Mouse (Mus musculus) cerebellum, adult 2 months (tissue): ENCODE measurements around the gene Vps52. TPM values are rescaled to one million over a fixed set of nuclear protein-coding genes. Genes with fewer than 3 reads are reported as not detected.

Experiments
- DNase-seq, 2 experiments: peaks; one replicate each; pipeline ENCODE4 v3.0.0; 2021
- H3K27ac ChIP-seq: fragments of 200-500 bp; 2 replicates; pipeline ENCODE4 v1.5.1; 2012; ENCODE audit warnings: low read length, control low read depth, inconsistent platforms; ENCODE audit not compliant: insufficient read depth
- H3K27me3 ChIP-seq: fragments of 200-500 bp; 2 replicates; pipeline ENCODE4 v1.6.1; 2012; ENCODE audit warnings: inconsistent platforms, mild to moderate bottlenecking, low read length, moderate library complexity; ENCODE audit not compliant: control insufficient read depth, insufficient read depth
- H3K4me1 ChIP-seq: fragments of 200-500 bp; 2 replicates; pipeline ENCODE4 v1.6.1; 2011; ENCODE audit warnings: low read length; ENCODE audit not compliant: control insufficient read depth, insufficient read depth
- H3K4me3 ChIP-seq: fragments of 200-500 bp; replicated peaks from 2 replicates; pipeline ENCODE3; 2011; ENCODE audit warnings: mild to moderate bottlenecking, low read depth, low read length, control low read depth; ENCODE audit not compliant: insufficient read depth
- CTCF ChIP-seq: fragments of 200-500 bp; IDR thresholded peaks from 2 replicates; pipeline ENCODE4 v1.5.1; 2011; ENCODE audit warnings: low read depth, mild to moderate bottlenecking, control low read depth, low read length, moderate library complexity, borderline replicate concordance; ENCODE audit not compliant: insufficient read depth
- POLR2A ChIP-seq: fragments of 200-500 bp; IDR thresholded peaks from 2 replicates; pipeline ENCODE4 v1.6.1; 2011; ENCODE audit warnings: low read length, control low read depth, borderline replicate concordance; ENCODE audit not compliant: insufficient read depth
- WGBS: fragments of 180-500 bp; shearing (Covaris S2); methylation state at CpG from one replicate; pipeline ENCODE4 v1.1.7; 2018; 5-methylcytosine and 5-hydroxymethylcytosine counted together
- polyA plus RNA-seq: library from polyadenylated mRNA; depleted of rRNA; stranded (reverse); fragments of >200 nt; gene quantifications from 2 replicates; pipeline ENCODE4 v1.2.3, GENCODE M21; 2012

Vps52 gene
- polyA plus RNA-seq, 1 experiment, result 73.5 TPM

DNA sequence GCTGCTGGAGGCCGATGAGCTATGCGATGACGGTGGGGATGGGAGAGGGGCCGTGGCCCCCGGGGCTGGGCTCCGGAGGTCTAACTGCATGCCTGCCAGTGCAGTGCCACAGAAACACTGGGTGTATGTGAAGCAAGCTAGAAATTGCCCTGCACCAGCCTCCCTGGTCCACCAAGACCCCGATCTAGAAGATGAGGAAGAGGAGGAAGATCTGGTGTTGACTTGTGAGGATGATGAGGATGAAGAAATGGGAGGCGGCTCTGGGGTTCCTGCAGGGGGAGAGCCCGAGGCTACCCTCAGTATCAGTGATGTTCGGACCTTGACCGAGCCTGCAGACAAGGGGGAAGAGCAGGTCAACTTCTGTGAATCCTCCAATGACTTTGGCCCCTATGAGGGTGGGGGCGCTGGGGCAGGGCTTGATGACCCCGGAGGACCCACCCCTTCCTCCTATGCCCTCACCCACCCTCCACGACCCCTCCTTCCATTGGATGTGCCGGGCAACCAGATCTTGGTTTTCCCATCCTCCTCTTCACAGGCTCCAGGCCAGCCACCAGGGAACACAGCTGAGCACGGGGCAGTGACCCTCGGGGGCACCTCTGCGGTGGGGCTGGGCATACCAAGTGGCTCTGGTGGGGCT, 37.8 kb upstream of the Vps52 start:
- H3K27me3 ChIP-seq, result no peaks in the 10 kb centered on the region
- 75% methylated on average over 18 of the region's 18 CpGs for WGBS
- no peak overlapping the region for H3K27ac ChIP-seq
- no peak overlapping the region for H3K4me3 ChIP-seq
- no peak for TF ChIP-seq POLR2A
- DNase-seq, result peak in 1 of 2 experiments; percentile 15
- peaks cover 11% of the 10 kb centered on the region for H3K4me1 ChIP-seq

DNA sequence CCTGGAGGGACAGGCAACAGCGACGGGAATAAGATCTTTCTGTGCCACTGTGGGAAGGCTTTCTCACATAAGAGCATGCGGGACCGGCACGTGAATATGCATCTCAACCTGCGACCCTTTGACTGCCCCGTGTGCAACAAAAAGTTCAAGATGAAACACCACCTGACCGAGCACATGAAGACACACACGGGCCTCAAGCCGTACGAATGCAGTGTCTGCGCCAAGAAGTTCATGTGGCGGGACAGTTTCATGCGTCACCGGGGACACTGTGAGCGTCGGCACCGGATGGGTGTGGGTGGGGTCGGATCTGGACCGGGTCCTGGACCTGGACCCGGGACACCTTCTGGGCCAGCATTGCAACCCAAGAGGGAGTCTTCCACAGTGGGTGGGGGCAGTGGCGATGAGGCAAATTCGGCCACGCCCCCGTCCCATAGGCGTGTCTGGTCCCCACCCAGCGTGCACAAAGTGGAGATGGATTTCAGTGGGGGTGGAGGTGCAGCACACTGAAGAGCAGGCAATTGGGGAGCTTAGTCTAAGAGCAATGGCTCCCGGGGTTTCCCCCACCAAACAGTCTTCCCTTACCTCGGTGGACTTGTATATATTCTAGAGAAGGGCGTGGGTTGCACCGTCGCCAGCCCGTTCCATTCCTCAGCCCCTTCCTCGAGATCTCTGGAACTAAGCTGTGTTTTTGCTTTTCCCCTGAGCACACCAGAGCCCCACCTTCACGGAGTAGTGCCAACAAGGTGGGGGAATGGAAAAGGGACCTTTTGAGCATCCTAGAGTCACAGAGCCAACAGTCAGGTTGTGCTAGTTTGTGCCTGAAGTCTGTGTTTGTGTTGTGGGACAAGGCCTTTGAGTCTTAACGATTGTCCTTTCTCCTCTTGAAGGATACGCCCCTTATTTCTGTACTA, 37.1 kb upstream of the Vps52 start:
- peak; percentile 22 to 27 for DNase-seq
- TF ChIP-seq CTCF (no peak), POLR2A (no peak)
- Histone ChIP-seq H3K4me3 (peak overlapping the region; percentile 98), H3K27ac (no peak overlapping the region), H3K27me3 (no peaks in the 10 kb centered on the region), H3K4me1 (peaks cover 11% of the 10 kb centered on the region)
- 51% methylated on average over 37 of the region's 37 CpGs for WGBS

DNA sequence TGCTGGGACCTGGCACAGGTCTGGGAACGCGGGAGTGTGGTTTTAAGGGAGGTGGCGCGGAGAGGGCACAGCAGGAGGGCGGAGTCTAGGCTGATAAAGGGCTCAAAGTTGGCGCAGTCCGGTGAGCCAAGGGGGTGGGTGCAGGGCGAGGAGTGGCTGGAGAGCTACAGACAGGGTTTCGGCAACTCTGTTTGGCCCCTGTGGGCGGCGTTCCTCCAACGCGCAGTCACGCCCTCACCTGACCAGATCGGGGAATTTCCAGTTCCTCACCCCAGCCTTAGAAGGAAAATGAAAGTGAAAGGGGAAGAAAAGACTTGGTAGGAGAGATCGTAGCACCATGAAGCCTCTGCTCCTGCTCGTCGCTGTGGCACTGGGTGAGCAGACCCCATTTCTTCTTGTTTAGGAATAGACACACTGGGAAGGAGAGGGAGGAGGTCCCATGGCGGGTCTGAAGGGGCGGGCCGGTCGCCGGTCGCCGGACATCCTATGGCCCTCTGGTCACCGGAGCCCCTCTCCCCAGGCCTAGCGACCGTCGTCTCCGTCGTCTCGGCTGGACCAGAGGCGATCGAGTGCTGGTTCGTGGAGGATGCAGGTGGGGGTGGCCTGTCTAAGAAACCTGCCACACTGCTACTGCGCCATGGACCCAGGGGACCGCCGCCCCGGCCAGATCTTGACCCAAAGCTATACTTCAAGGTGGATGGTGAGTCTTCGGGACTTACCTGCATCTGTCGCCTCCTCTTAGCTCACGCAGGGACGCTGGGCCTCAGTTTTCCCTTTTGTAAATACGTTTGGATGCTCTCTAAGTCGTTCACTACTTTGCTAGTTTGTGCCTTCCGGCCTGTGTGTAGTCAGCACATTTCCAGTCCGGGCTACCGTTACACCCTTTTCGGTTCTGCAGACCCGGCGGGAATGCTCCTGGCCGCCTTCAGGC, 36.0 kb upstream of the Vps52 start:
- Histone ChIP-seq H3K4me1 (peaks cover 11% of the 10 kb centered on the region), H3K27ac (peak overlapping the region; percentile 26), H3K4me3 (peak overlapping the region; percentile 98), H3K27me3 (no peaks in the 10 kb centered on the region)
- WGBS, result 1% methylated on average over 52 of the region's 52 CpGs
- TF ChIP-seq POLR2A (no peak), CTCF (0 out of 2 replicates have a peak, but pooled peaks have one; percentile 26)
- peak; percentile 68 to 69 for DNase-seq

DNA sequence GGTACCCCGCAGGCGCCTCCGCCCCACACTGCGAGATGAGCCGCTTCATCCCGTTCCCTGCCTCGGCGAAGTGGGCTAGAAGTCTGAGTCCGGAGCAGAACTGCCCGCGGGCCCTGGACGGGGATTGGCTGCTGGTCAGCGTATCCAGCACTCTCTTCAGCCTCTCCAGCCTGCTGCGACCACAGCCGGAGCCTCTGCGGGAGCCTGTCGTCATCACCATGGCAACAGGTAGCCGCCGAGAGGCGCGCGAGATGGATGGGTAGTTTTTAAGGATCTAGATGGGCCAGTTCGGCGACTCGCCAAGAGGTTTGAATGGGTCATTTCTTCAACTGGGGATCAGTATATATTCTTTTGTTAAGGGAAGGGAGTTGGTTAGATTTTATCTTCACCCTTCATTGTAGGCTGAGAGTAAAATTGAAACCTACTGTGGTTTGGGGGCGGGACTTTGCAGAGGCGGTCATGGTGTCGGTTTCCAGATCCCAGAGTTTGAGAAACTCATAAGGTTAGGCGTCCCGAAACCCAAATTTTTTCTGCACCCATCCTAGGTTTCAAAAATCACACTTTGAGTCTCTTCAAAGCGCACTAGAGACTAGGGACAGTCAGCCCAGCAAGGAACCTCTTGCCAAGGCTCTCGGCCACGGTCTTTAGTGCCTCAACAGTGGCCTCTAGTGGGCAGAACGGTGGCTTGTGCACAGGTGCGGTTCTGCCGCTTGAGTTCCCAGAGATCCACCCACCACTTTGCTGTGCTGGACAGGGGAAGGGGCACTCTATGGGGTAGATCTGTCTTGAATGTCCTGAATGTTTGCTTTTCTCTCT, 35.1 kb upstream of the Vps52 start:
- under 1% methylated on average over 36 of the region's 36 CpGs for WGBS
- DNase-seq, result peak; percentile 85 to 90
- TF ChIP-seq CTCF (peak; percentile 90), POLR2A (no peak)
- peaks cover 11% of the 10 kb centered on the region for H3K4me1 ChIP-seq
- no peaks in the 10 kb centered on the region for H3K27me3 ChIP-seq
- no peak overlapping the region for H3K27ac ChIP-seq
- peak overlapping the region; percentile 98 for H3K4me3 ChIP-seq

DNA sequence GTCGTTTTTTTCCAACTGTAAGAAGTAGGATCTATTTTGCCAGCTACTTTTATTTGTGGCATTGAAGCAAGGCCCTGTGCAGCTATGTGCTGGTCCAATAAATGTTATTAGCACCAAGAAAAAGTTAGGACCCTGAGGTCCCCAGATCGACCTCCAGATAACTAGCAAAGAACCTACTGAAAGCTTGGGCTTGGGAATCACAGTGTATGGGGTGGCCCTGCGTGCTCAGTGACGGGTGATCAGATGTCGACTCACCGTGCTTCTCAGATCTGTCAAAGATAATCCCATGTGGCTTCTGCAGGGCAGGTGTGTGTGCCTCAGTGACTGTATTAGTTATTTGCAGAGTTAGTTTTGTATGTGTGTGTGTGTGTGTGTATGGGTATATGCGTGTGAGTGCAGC, 34.3 kb upstream of the Vps52 start:
- WGBS, result 89% methylated on average over 7 of the region's 7 CpGs
- Histone ChIP-seq H3K4me3 (no peak overlapping the region), H3K27me3 (no peaks in the 10 kb centered on the region), H3K27ac (no peak overlapping the region), H3K4me1 (peaks cover 11% of the 10 kb centered on the region)
- TF ChIP-seq POLR2A (no peak), CTCF (no peak)
- no peak for DNase-seq

DNA sequence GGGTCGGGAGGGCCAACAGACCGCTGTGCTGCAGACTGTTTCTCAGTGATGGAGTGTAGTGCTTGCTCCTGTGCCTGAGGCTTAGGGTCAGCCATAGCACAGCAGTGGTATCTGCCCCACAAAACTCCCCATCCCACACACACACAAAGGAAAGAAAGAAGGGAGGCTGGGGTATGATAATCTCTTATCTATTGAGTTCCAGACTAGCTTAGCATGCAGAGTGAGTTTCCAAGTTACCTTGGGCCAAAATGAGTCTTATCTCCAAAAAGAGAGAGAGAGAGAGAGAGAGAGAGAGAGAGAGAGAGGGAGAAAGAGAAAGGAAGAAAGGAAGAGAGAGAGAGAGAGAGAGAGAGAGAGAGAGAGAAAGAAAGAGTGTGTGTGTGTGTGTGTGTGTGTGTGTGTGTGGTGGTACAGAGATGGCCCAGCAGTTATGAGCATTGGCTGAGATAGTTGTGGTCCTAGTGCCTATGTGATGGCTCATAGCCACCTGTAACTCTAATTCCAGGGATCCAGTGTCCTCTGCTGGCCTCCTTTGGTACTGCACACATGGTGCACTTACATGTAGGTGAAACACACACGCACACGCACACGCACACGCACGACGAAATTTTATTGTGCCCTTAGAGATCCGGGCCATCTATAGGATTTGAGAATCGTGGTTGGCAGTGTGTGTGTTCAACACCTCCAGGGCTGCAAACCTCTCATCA, 30.9 kb upstream of the Vps52 start:
- Histone ChIP-seq H3K27me3 (no peaks in the 10 kb centered on the region), H3K4me1 (no peaks in the 10 kb centered on the region), H3K4me3 (no peak overlapping the region), H3K27ac (no peak overlapping the region)
- WGBS, result 84% methylated on average over 10 of the region's 10 CpGs
- TF ChIP-seq CTCF, result peak; percentile 41; the same call in 1 of the 2 replicates
- no peak for TF ChIP-seq POLR2A
- no peak for DNase-seq
